Mouse (Mus musculus) liver, embryonic 14.5 days (tissue): ENCODE data around the gene Csmd2.

Experiments used
- CTCF ChIP-seq: IDR thresholded peaks from 2 replicates; pipeline ENCODE4 v1.5.1; 2016; ENCODE audit warnings: antibody characterized with exemption, low read depth, control low read depth
- EP300 ChIP-seq: IDR thresholded peaks from 2 replicates; pipeline ENCODE4 v1.6.1; 2016; ENCODE audit warnings: antibody characterized with exemption, low read depth

DNA sequence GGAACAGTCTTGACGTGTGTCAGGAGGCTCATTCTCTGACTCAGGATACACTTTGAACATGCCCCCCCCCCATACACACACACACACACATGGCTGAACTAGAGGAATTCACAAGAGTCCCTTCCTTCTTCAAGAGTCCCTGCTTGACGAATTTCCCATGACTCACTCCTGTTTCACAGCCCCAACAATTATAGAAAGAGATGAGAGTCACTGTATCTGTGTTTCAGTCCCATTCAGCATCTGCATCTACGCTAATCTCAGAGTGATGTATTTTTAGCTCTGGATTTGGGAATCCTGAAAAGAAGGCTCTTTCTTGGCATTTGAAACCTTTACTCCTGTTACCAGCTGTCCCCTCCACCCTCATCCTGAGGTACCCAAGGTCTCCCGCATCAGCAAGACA is 406.2 kb downstream of the Csmd2 start:
- TF ChIP-seq EP300, result no peak
- TF ChIP-seq CTCF, result no peak
